Mouse (Mus musculus): ENCODE measurements around the gene Mark2.

Mark2 gene

DNA sequence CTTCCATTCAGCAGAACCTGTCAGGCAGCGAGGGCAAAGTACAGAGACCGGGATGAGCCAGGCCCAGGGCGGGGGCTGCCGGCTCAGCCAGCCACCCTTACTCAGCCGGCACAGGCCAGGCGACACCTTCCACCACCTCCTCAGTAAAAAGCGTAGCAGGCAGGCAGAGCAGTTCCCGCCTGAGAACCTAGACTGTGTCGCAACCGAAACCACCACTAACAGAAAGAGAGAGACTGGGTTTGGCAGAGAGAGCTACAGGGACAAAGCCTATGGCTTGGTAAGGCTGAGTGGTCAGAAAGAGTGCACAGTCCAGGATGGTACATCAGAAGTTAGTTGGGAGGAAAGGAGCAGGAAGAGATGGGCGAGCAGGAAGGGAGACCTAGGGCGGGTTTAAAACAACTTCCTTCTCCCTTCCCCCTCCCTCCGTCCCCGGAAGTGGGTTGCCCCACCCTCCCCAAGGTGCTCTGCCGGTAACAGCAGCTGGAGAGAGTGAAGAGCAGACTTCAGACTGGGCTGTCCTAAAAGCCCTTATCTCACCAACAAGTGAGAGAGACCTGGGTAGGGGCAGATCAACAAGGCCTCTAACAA, 46.5 kb downstream of the Mark2 start:
- peak; percentile 69 to 83 for DNase-seq (ENCODE audit: low spot score in 2 of 2)

- peak; percentile 45 to 48 for DNase-seq (ENCODE audit: low spot score in 2 of 2)
Observed at GRCm38 (mm10) chr19:7294098-7294876, 47.4 kb downstream of the Mark2 start.

DNA sequence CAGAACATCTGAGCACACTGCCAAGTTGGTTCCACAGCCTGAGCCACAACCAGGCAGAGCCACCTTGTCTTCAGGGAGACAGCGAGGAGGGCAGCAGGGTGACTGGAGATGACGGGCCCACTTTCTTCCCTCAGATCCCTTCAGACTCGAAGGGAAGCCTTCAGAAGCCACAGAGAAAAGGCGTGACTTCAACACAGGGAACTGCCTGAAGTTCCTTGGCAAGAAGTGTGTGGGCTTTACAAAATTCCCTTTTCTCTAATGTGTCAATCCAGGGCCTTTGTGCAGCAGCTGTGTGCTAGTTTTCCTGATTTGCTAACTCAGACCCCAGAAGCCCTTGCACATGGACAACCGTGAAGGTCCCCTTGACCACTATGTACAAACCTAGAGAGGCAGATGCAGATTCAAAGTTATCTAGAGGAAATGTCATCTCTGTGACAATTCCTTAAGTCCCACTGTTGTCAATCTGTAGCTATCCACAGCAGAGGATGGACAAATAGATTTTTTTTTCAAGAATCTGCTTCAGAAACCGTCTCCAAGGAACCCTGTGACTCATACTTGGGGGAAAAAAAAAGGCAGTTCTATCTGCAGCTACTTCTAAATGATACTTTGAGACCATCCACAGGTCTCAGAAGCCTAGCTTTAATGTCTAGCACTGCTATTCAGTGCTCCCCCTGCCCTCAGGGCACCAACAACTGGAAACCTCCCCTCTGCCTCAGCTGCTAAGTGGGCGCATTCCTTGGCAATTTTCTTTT, 49.5 kb downstream of the Mark2 start:
- no peak for DNase-seq (ENCODE audit: low spot score in 2 of 2)

GRCm38 (mm10) chr19:7289767-7290166, 51.9 kb downstream of the Mark2 start:
- no peak for DNase-seq (ENCODE audit: low spot score in 2 of 2)

DNA sequence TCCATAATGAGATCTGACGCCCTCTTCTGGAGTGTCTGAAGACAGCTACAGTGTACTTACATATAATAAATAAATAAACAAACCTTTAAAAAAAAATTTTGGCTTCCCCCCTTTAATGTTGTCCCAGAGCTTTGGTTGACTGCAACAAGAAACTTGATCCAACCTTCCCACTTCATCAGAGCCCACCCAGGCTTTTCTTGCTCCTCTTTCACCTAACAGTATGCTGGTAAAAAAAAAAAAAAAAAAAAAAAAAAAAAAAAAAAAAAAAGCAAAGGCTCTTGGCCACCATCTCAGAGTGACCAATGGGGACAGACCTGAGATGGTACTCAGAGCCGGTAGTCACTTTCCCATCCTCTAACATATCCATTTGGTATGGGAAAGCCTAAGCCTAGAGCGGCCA, 53.4 kb downstream of the Mark2 start:
- DNase-seq (ENCODE audit: low spot score in 2 of 2) = no peak

DNA sequence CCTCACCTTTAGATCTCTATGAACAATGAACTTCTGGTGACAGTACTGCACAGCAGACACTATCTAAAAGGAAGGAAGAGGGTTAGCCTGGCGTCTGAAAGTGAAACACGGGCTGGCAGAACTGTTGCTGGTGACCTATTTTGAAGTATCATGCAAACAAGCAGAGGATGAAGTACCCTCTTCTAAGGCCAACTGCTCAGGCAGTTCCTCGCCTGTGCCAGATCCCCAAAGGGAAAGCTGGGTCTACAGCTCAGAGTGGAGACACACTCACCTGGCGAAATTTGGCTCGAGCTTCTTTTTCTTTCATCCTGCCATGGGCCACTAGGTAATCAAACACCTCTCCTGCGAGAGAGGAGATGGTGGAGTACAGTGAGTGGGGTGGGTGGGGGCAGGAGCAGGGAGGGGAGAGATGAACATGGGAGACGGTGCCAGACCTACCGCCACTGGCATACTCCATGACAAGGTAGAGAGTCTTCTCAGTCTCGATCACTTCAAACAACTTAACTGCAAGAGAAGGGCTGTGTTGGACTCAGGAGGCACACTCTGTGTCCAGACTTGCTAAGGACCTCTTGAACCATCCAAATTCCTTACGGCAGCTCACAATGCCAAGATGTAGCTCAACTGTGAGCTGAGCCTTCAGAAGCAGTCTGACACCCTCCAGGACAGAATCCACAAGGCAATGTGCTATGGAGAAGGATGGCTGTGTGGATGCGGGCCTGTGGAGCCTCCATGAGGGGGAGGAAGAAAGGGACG, 54.9 kb downstream of the Mark2 start:
- no peak for DNase-seq (ENCODE audit: low spot score in 2 of 2)

DNA sequence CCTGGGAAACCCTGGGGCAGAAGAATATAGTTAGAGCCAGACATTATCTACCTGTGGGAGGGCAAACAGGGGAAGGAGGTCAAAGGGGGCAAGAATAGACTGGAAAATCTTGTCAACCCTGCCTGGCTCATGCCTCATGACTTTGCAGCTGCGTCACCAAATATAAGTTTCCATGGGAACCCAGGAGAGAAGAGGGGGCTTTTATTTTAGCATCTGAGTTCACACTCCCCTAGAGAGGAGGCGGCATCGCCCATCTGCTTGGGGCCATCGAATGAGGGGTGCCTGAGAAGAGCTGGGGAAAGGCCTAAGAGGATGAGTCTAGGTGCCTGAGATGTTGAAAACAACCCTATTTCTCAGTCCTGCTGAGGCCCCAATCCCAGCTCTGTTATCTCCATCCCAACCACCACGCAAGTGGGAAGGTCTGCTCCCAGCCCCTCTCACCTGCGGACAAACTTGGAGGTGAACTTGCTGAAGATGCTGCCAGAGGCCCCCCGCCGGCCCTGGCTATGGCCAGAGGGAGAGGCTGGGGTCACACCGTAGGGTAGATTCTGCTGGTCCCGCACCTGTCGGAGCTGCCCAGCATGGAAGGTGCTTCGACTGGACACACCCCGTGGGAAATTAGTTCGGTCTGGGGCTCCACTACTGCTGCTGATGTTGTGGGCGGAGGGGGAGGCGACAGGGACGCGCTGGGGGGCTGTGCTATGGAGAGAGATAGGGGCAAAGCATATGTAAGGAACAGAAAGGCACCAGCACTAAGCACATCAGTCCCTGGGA, 60.9 kb downstream of the Mark2 start:
- no peak for DNase-seq (ENCODE audit: low spot score in 2 of 2)

DNA sequence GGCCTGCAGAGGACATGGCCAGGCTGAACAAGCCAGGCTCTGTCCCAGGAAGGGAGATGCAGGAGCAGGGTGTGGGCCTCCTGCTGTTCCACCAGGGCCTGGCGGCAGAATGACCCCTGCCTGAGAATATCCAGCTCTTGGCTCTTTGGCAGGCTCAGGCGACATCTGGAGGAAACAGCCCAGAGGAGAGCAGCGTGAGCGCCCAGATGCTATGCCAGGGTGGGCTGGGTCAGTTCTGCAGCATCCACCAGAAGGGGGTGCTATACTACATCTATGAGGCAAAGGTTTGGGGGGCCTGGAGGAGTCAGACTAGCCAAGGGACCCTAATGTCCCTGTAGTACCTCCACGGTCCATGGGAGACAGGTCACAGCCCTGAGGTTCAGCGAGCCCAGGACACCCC, 62.5 kb downstream of the Mark2 start:
- peak in 1 of 2 experiments; percentile 46 for DNase-seq (ENCODE audit: low spot score in 2 of 2)

GRCm38 (mm10) chr19:7278200-7278906, 63.3 kb downstream of the Mark2 start:
- DNase-seq (ENCODE audit: low spot score in 2 of 2) = no peak

DNA sequence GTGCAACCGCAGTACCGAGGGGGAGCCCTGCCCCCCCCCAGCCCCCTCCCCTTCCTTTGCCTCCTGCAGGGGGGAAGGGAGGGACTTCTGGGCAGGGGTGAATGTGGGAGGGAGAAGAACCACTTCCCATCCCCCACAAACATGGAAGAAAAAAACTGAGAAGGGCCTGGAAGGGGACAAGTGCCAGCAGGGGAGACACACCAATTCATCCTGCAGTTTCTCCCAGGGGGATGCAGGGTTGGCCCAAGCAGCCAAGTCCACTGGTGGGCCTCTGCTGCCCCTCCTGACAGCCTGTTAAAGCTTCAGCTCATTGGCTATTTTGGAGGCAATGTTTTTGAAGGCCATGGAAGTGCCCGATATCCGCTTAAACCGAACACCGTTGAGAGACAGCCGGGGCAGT, 64.9 kb downstream of the Mark2 start:
- no peak for DNase-seq (ENCODE audit: low spot score in 2 of 2)

- no peak for DNase-seq (ENCODE audit: low spot score in 2 of 2)
Observed at GRCm38 (mm10) chr19:7276053-7276659, 65.5 kb downstream of the Mark2 start.

GRCm38 (mm10) chr19:7275131-7275789, 66.4 kb downstream of the Mark2 start:
- no peak for DNase-seq (ENCODE audit: low spot score in 2 of 2)

GRCm38 (mm10) chr19:7274326-7274990, 67.2 kb downstream of the Mark2 start:
- no peak for DNase-seq (ENCODE audit: low spot score in 2 of 2)

GRCm38 (mm10) chr19:7273486-7273885, 68.2 kb downstream of the Mark2 start:
- no peak for DNase-seq (ENCODE audit: low spot score in 2 of 2)

DNA sequence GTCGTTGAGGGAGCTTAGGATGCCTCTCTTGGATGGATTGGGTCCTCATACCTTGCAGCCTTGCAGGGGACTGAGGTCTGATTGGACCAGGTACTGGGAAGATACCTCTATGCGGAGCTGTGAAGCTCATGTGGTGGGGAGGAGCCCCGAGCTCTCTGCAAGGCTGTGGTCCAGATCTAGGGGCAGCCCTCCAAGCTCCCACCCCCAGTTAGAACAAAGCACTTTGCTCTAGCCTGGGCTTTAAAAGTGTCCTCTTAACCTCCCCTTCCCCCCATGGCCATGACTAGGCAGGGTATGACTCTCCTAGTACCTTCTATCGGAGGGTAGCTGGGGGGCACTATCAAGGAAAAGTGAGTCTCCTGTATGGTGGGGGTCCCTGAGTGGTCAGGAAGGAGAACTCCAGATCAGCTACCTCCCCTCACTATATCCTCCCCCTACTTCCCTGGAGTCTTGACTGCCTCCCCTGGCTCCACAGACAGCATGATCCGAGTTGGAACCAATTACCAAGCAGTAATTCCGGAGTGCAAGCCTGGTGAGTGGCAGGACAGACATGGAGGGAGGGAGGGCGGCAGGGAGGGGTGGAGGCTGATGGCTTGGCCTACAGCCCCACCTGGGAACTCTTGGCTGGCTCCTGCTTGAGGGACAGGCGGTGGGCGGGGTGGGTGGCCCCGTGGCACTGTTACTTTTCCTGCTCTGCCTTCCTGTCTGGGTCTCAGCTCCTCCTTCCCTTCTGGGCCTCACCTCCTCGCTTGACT, 72.2 kb downstream of the Mark2 start:
- no peak for DNase-seq (ENCODE audit: low spot score in 2 of 2)

DNA sequence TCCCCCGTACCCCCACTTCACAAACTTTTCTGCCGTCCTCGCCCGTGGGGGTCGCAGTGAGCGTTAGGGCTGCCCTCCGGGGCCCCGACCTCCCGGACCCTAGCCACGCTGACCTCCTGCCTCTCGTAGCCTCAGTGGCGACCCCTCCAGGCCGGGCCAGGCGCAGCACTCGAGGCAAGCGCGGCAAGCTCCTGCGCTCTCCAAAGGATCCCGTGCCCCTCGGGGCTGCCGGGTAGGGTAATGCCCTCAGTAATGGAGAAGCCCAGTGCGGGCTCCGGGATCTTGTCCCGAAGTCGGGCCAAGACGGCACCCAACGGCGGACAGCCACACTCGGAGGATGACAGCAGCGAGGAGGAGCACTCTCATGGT, 73.0 kb downstream of the Mark2 start:
- peak; percentile 73 to 85 for DNase-seq (ENCODE audit: low spot score in 2 of 2)

GRCm38 (mm10) chr19:7267781-7268721, 73.6 kb downstream of the Mark2 start:
- DNase-seq (ENCODE audit: low spot score in 2 of 2) = peak; percentile 48 to 82

Data from spleen, postnatal 10 days (tissue).